Mouse (Mus musculus) activated CD4-positive, CD25-positive, alpha-beta regulatory T cell (primary cell): ENCODE results near the gene Cyp2u1. TPM values are rescaled to one million over a fixed set of nuclear protein-coding genes. Genes with fewer than 3 reads are reported as not detected.

Experiments used
- polyA plus RNA-seq, 2 experiments: library from polyadenylated mRNA; unstranded; fragments of 100-300 nt; shearing (Covaris generic); gene quantifications; one replicate each; pipeline ENCODE4 v1.2.1; 2017

Cyp2u1 gene
- polyA plus RNA-seq = 1 to 10 TPM in 1 of 2 experiments, under 1 TPM in 1; 0.35 to 1.2 TPM

DNA sequence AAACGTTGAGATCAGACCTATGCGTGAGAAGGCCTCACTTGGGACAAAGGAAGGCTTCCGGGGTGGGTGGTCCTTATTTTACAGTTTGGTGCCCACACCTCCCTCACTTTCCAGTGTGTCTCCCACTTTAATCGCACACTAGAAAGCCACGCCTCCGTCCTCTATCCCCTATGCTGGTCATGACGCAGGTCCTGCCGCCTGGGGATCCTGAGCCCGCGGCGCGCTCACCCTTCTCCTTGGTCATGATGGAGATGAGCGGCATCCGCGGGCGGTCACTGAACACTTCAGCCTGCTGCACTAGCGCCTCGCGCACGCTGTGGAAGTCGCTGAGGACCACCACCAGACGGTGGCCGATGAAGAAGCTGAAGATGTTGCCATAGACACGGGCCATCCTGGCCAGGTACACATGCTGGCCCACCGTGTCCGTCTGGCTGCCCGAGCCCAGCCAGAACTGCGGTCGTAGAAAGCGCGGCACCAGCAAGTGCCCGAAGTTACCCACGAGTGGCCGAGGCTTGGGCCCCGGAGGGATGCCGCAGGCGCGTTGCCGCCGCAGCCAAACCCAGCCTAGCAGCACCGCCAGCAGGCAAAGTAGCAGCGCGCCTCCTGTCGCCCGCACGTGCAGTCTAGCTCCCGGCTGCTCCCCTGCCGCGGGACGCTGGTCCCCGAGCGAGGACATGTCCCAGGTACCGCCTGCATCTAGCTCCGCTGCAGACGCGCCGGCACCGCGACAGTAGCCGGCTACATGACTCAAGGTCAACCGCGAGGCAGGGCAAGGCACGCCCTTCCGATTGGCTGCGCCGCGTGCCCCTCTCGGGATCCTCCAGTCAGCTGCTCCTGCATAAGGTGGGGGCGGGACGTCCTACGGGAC is at the start of gene Cyp2u1:
Gene Cyp2u1, minus strand, starts transcription at position 776 of the 868 bp plus-strand sequence.

DNA sequence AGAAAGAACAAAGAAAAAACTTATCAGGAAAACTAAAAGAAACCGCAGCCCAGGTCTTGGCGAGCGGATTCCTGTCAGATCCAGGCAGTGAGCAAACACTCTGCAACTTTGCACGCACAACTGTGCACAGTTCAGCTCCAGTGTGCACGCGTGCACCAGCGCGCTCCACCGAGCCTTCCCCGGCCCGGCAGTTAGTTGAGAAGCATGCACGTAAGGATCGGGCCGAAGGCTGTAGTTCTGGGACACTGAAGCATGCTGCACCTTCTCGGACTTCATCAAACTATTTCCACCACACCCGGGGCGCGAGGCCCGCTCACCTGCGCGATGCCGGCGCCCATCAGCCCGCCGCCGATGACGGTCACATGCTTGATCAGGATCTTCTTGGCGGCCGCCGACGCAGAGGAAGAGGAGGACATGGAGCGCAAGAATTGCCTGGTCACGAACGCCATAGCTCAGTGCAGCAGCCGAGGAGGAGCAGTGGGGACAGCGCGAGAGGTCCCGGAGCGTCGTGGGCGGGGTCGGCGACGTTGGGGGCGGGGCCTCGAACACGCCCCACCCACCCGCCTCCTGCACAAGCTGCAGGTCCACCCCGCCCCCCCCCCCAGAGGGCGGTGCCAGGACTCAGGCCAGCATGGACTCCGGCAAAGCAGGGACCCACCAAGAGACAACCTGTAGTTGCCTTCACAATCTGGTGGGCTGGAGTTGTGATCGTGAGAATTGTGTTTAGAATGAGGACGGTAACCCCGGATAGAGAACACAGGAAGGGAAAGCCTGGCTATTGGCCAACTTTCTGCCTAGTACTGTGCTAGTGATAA is 31.3 kb downstream of the Cyp2u1 start, which contains the start of gene Hadh:
Gene Hadh, minus strand, starts transcription at position 543 of the 815 bp plus-strand sequence.

Other genes with a start within 250 kb of the Cyp2u1 start
- 100 to 1,000 TPM; 226 to 357 TPM for gene Lef1, start 192.8 kb downstream of the Cyp2u1 start, polyA plus RNA-seq
- gene Hadh, start 31.1 kb downstream of the Cyp2u1 start, polyA plus RNA-seq = 10 to 100 TPM; 72.8 to 84.7 TPM
- gene Sgms2, start 188.2 kb upstream of the Cyp2u1 start, polyA plus RNA-seq = under 1 TPM; 0.05 to 0.09 TPM